Mouse (Mus musculus) monocyte, adult 2 months (primary cell): ENCODE data around the gene Pdik1l.
A peak's percentile ranks its signal among the peaks of the same experiment; 100 is the strongest.

Experiments
- DNase-seq, 2 experiments: peaks; one replicate each; pipeline ENCODE4 v3.0.0; 2022; ENCODE audit warnings: low spot score in 2 of 2, low read depth in 1 of 2

The Pdik1l gene

DNA sequence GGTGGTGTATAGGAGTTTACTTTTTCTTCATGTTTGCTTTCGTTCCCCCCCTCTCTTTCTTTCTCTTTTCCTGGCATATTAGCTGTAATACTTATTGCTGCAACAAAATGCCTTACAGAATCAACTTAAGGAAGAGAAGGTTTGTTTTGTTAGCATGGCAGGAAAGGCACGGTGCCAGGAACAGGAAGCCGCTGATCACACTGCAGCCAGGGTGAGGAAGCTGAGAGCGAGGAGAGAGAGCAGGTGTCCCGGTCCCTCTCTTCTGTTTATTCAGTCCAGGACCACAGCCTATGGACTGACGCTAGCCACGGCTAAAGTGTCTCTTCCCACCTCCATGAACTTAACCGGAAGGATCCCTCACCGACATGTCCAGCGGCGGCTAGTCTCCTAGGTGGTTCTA is 29.3 kb downstream of the Pdik1l start:
- no peak for DNase-seq

DNA sequence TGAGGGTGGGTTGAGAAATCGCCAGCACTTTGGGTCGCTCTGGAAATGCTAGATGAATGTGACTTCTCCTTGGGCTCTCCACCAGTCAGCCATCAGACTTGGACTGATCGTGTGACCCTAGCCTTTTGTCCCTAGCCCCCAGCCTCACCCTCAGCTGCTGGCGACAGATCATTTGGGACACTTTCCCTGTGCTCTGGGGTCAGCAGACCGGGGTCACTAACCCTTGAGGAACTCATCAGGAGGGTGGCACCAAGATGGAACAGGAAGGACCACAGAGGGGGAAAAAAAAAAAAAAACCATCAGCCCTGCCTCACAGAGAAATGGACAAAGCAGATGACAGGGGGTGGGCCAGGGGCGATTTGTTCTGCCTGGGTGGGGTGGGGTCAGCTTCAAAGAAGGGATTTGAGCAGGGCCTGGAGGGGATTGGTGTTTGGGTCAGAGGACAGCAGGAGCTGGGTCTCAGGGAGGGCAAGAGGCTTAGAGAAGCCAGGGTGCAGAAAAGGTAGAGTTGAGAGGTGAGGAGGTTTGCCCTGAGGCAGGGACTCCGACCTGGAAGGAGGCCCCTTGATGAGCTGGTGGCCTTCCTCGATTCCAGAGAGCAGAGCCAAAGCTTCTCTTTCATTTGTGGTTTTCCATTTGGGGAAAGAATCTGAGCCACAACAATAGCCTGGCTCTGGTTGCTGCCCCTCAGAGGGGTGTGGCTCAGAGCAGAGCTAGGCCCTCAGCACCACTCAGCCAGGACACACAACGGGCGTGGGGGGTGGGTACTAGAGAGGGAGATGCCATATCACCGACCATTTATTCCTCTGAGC is 30.3 kb downstream of the Pdik1l start:
- no peak for DNase-seq

DNA sequence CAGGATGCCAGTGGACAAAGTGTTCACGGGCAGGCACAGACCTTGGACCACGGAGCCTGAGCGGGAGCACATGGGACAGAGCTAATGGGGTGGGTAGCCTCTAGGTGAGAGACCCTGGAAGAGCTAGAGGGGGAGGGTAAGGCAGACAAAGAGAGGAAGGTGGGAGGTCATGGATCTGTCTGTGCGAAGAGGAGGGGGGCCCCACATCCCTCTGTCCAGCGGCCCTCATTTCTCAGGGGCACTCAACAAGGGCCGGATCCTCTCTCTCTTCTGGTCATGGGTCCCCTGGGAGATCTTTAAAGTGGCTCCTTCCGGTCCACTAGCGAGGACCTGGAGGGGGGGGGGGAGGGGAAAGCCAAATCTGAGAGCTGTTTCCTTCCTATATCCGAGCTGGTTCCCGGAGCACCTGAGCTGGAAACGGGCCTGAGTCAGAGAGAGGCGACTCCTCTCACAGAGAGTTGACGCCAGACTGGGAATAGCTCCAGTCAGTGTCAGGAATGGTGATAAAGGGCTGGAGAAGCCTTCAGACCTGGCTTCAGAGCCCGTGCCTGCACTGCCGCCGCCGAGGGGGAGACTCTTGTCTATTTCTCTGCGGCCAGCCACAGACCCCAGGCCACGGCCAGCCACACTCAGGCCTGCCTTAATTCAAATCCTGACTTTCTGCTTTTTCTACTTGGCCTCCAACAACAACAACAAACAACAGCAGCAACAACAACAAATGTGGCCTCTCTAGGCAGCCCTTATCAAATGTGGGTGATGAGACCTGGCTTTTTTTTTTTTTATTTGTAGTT is 31.1 kb downstream of the Pdik1l start:
- no peak for DNase-seq

DNA sequence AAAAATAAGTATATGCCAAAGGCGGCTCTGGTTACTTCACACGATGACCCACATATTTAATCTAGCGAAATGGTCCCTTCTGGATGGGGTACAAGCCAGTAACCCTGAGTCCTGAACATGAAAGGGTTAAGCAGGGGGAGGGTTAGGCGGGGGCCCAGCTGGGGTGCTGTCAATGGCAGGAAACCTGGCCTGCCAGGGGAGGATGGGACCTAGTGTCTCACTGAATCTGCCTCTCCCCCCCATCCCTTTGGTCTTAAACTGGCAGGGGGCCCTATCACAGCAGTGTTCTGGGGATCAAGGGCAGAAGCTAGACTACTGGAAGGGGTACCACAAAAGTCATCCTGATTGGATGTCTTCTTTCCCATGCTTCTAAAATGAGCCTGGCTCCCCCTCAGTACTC is 31.8 kb downstream of the Pdik1l start:
- DNase-seq, result no peak

DNA sequence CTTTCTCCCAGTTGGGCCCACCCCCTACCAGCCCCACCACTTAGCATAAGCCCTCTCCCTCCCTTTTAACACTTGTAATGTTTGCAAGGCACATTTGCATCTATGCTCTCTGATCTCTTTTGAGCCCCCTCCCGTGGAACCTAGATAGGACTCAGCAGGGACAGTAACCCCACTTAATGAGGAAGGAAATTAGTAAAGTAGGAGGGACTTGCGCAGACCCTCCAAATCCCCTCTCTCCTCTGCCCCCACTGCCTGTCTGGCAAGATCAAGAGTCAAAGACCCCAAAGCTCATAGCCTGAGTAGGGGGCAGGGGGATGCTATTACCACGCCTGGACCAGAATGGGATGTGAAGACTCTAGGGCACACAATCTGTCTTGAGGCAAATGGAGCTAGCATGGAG is 32.9 kb downstream of the Pdik1l start:
- DNase-seq, result no peak

DNA sequence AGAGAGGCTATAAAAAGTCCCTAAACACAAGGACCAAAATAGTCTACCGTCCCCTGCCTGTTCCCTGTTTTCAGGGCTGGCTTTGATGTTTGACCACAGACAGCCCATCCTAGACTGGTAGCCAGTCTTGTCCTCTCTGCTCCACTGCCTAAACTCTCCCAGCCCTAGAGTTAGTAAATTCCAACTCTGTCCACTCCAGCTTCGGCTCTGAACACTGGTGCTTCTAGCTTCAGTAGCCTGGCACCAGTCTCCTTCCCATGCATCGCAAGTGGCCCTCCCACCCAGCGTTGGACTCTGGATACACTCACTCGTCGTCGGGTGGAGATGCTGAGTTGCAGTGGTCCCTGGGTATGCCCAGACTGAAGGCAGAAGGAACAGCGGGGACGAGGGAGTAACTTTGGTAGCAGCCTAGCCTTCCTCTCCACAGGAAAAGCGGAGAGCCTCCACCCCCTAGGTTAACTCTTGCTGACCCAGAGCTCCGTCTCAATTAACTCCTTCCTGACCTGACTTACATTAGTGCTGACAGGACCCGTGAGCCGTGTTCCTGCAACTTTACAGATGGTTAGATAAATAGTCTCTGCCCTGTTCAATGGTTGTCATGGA is 33.9 kb downstream of the Pdik1l start, which contains the start of gene Grrp1:
TSS of gene Grrp1 (minus strand) at position 385 of the 603 bp plus-strand sequence.
- DNase-seq, result no peak

DNA sequence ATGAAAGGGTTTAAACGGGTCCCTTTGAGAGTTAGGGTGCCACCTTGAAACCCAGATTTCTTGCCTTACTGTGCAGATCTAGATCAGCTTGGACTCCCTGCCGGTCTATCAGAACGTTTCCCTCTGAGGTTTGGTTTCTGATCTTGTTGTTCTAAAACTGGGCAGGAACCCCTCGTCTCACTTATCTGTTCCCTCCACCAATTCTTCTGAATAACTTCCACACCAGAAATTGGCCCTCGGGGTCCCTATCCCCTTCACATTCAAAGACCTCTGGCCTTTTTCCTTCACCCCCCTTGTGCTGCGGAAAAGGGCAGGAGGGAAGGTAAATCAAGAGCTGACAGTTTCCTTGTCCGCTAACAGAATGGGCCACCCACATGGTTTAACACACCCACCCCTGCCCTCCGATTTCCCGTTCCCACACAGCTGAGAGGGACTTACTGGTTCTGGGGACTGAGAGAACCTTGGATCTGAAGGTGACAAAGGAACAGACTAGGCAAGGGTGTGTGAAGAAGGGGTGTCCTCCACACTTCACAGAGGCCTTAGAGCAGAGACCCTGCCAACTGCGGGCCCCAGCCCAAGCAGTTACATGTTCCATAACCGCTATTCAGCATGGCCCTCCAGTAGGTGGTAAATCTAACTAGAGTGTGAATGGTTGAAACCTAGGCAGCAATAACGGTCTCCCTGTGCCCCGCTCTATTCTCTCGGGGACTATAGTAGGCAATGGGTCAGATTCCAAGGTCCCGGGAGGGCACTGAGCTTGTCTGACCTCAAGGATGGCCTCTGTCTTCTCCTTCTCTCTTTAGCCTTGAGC is 34.6 kb downstream of the Pdik1l start:
- no peak for DNase-seq

DNA sequence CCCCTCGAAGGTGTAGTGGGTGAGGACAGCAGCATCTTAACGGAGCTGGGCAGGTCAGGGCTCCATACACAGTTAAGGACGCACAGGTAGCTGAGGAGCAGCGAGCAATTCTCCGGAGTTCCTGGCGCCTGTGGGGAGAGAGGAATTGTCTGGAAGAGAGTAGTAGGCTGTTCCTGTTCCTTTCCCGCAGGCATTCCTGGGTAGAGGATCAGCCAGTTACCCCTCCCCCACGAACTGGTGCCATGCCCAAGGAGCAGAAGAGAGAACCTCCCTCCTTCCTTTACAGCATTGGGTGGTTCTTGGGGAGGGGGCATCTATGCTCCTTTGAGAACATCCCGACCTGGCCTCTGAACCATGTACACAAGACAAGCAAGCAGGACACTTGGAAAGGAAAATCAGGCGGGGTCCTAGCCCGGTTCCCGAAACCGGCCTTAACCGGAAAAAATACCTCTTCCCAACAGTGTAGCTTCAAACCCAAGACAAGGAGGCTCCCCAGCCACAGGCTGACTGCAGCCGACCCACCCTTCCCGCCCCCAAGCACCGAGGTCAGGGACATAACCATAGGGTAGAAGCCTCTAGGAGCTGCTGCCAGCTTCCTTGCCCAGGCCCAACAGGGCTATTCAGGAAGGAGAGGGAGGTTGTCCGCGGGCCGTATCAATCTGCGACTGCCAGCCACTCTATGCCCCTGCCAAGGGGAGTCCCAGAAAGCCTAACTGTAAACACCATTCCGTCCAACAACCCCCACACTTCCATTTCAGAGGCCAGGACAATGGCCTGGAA is 35.4 kb downstream of the Pdik1l start:
- DNase-seq, result no peak

DNA sequence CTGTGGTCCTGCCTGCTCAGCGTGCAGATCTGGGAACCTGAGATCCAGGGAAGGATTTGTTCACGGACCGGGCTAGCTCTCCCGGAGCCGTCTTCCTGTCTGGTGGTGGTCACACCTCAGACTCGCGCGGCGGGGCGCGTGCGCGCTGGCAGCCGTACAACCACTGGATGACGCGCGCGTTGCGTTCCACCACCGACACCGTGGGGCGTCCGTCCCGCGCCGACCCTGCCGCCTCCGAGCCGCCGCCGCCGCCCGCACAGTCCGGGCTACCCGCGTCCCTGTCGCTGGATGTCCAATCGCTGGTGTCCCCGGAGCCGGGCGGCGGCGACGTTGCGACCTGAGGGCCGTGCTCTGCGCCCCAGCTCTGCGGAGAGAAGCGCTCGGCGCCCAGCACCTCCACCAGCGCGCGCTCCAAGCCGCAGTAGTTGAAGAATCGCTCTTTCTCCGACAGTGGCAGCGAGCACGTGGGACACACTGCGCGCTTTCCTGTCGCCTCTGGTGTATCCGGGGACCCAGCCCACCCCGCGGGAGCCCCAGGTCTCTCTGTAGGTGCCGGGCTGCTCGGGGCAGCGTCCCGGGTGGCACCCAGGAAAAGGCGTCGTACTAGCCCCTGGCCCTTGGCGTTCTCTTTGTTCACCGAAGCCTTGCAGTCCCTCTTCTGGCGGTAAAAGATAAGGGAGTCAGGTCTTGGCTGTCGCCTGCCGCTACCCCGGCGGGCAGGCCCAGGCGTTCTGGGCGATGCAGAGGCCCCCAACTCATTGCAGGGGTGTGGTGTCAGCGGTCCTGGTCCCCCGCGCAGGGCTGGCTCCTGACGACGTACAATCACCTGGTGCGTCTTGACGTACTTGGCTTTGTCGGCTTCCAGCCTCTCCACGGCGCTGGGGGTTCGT is 36.2 kb downstream of the Pdik1l start:
- no peak for DNase-seq

DNA sequence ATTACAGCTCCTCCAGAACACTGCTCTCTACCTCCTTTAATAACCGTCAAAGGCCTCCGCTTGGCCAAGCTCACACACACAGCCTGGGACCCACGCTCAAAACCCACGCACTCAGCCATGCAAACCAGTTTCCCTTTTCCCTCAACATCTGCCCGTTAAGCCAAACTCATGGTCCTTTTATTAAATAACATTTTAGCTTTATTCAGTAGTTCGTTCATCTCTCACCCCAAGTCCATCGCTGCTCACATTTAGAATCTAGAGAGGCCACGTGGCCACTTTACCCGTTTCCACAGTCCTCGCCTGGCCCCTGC is 36.8 kb downstream of the Pdik1l start:
- no peak for DNase-seq

DNA sequence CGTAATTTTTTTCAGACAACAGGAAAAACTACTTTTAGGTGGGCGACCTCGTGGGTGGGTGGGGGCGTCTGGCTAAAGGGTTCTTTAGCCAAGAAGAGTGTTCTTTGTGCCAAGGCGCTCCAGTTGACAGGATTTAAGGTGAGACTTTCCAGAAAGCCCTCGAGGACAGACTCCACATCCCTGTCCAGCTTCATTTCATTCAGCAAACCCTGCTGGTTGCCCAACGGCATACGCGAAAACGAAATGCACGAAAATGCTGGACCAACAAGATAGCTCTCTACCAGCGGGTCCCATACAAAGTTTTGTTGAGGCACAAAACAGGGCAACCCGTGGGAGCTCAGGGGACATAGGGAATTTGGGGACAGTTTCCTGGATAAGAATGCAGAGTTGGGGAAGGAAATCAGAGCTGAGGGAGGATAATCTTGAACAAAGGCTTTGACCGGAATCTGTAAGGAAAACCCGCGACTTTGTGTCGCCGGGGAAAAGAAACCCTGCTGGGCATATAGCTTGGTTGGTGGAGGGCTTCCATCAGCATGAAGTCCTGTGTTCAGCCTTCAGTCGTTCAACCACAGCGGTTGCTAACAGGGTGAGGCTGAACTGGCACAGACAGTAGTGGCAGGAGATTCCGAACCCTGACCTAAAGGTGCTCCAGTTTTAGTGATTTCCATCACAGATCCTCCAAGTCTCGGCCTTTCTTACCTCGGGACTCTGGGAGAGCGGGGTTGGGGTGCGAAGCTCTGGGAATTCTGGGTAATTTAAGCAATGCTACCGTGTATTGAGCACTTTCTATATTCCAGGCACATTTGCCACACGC is 37.4 kb downstream of the Pdik1l start:
- no peak for DNase-seq

DNA sequence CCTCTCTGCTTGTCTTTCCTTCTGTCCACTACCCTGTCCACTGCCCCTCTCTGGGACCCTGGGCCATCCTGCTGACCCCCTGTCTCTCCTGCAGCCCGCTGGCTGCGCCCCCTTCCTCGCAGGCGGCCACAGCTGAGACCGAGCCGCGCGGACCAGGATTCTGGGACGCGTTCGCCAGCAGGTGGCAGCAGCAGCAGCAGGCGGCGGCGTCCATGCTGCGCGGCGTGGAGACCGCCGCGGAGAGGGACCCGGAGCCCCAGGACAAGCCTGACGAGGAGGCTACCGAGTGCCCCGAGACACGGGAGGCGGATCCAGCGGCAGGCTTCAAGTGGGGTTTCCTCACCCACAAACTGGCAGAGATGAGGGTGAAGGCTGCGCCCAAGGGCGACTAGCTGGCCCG is 38.0 kb downstream of the Pdik1l start:
- peak in 1 of 2 experiments; percentile 56 for DNase-seq

DNA sequence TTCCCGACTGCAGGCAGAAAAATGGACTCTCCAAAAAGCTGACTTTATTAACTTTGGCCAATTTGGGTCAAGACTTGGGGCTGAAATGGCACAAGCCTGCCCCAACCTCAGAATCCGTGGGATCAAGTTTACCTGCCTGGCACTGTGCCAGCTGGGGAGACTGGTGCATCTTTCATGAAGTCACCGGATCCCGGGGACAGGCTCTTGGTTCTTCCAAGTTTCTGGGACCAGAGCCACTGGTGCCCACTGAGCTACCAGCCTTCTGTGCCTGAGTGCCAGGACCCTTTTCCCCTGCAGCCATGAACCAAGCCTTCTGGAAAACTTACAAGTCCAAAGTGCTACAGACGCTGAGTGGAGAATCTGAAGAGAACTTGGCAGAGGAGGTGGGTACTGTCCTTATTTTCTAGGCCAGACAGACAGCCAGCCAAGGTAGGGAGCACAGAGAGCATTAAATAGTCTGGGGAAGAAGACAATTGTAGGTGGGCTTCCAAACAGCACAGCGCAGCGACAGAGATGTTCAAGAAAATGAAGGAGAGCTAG is 40.9 kb downstream of the Pdik1l start, which contains the start of gene Gm30191:
TSS of gene Gm30191 (plus strand) at position 217 of the 540 bp plus-strand sequence.
- DNase-seq, result no peak

DNA sequence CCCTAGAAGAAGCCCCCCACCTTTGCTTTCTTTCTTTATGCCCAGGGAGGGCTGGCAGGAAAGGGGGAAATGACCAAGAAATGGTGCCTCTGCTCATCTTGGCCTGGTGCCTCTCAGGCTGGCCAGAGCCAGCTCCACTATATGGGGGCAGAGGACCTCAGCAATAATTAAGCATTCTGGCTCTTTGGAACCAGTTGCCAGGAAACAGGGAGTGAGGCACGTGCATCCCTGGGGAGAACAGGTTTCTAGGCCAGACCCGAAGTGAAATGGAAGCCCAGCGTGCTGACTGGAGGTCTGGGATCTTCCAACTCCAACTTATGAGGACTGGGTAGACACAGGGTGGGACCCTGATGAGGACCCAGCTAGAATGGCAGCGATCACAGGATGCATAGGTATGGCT is 41.4 kb downstream of the Pdik1l start:
- no peak for DNase-seq

DNA sequence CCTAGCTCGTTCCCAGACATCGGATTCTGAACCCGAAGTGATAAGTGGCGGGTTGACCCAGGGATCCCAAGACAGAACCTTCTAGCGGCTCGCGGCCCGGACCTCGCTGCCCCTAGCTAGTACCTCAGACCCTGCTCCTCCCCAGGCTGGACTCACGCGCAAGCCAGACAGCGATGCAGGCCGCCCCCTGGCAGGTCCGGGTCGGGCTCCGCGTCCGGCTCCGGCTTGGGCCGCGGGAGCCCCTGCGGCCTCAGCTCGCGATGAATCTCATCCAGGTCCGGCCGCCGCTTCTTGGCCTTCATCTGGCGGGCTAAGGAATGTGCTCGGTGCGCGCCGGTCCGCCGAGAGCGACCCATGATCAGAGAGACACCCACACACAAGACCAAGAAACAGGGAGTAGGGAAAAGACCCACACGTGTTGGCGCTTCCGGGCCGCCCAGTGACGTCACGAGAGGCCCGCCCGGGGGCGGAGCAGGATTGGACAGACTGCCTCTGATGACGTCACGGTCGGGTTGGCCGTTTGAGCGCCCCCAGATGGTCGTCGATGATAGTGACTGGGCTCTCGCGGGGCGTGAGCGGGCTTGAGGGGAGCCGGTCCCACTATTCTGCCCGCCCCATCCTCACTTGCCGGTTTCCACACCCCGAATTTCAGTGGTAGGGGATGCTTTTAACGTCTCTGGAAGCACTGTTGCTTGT is 42.4 kb downstream of the Pdik1l start, which contains the start of gene Zfp593:
TSS of gene Zfp593 (minus strand) at position 445 of the 696 bp plus-strand sequence.
- DNase-seq, result peak; percentile 85 to 94

DNA sequence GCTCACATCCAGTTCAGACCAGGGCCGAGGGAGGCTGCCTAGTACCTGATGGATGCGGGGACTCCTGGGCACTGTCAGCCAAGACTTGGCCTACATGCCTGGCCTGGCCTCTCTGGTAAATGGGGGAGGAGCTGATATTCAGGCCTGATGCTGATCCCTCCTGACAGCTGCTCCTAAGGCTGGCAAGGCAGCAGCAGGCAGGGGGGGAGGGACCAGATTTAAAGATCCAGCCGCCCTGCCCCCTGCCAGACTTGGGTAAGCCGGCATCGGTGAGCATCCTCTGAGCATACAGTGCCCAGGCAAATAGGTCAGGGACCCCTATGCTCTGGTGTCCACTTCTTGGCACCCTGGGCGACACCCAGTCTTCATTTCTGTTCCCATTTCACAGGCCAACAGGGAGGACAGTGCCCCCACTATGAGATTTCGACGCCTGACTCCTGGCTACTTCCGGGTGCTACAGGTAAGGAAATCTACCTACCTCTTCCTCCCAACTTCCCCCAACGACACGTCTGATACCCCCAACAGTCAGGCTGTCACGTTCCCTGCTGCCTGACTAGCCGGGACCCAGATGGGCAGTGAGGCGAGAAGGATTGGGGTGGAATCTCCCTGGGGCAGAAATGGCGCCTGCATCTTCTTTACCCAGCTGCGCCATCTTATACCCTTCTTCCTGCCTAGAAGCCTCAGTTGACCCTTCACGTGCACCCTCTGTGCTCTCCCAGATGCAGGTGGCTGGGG is 44.0 kb downstream of the Pdik1l start, which contains the start of gene E130218I03Rik:
TSS of gene E130218I03Rik (plus strand) at position 147 of the 735 bp plus-strand sequence.
- DNase-seq, result no peak

DNA sequence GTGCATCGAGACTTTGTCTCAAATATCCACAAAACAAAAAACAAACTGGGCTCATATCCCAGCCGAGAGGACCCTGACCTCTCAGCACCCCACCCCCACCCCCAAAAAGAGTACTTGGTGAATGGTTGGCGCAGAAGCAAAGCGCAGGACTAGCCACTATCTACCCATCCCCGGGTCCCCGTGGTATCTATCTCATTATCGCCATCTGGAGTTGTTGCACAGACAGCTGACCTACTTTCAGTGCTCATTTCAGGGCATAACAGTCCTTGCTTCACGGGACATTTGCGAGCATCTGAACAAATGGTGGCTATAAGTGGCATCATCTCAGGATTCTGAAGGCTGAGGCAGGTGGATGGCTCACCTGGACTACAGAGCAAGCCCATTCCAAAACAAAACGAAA is 49.0 kb downstream of the Pdik1l start:
- no peak for DNase-seq
